Comparison of ENCODE assay signal across 8 mouse cellular contexts in genomic region chr2:77817357-77817894, GRCm38 (mm10). TPM values are rescaled to one million over a fixed set of nuclear protein-coding genes. Genes with fewer than 3 reads are reported as not detected.
A peak's percentile ranks its signal among the peaks of the same experiment; 100 is the strongest.
DNase-seq lines count a peak whose midpoint lies in the region; ATAC-seq and TF ChIP-seq lines count a peak whose summit lies in the region.

No protein-coding gene starts in this region.

- no peaks in the 10 kb centered on the region for H3K36me3 ChIP-seq in lung, embryonic 14.5 days (ENCODE audit: insufficient read depth)
- no peaks in the 10 kb centered on the region for H3K36me3 ChIP-seq in forebrain, embryonic 15.5 days

- peak overlapping the region; percentile 57 for H3K4me3 ChIP-seq in lung, embryonic 14.5 days (ENCODE audit: low read depth, low read length)
- H3K4me3 ChIP-seq in forebrain, embryonic 15.5 days, result peak overlapping the region; percentile 65
- H3K4me3 ChIP-seq in olfactory bulb, adult 2 months (ENCODE audit: insufficient read depth, low read depth, low read length), result peak overlapping the region; percentile 79

- no peaks in the 10 kb centered on the region for H3K4me1 ChIP-seq in lung, embryonic 14.5 days (ENCODE audit: insufficient read depth)
- H3K4me1 ChIP-seq in forebrain, embryonic 15.5 days, result peaks cover 15% of the 10 kb centered on the region
- H3K4me1 ChIP-seq in olfactory bulb, adult 2 months (ENCODE audit: control insufficient read depth, insufficient read depth, low read length), result peaks cover 6% of the 10 kb centered on the region; the same call in 1 of the 2 replicates

- no peak for TF ChIP-seq POLR2A in olfactory bulb, adult 2 months (IDR thresholded peaks at IDR 0.05; ENCODE audit: insufficient read depth, low read depth, low read length)

- no peak overlapping the region for H3K27ac ChIP-seq in lung, embryonic 14.5 days (ENCODE audit: low read depth)
- no peak overlapping the region for H3K27ac ChIP-seq in forebrain, embryonic 15.5 days (replicated peaks)
- H3K27ac ChIP-seq in olfactory bulb, adult 2 months (ENCODE audit: insufficient read depth, low read depth, low read length), result 0 out of 2 replicates have a peak overlapping the region, but pooled peaks have one; percentile 58

- no peaks in the 10 kb centered on the region for H3K9me3 ChIP-seq in lung, embryonic 14.5 days (ENCODE audit: low read depth, low read length)
- H3K9me3 ChIP-seq in forebrain, embryonic 15.5 days, result no peaks in the 10 kb centered on the region

- peak; percentile 19 for DNase-seq in lung, embryonic 14.5 days
- DNase-seq in lung, postnatal 36 days, result no peak
- peak; percentile 8 to 9 for DNase-seq in kidney, postnatal 36 days
- DNase-seq in spleen, postnatal 4 days (ENCODE audit: low spot score in 2 of 2), result no peak
- DNase-seq in spleen, postnatal 36 days (ENCODE audit: low spot score in 2 of 2), result no peak

- H3K27me3 ChIP-seq in lung, embryonic 14.5 days (ENCODE audit: insufficient read depth, low read length), result peaks cover 29% of the 10 kb centered on the region
- H3K27me3 ChIP-seq in forebrain, embryonic 15.5 days, result peaks cover 29% of the 10 kb centered on the region

- no peak overlapping the region for H3K9ac ChIP-seq in lung, embryonic 14.5 days
- H3K9ac ChIP-seq in forebrain, embryonic 15.5 days (replicated peaks), result peak overlapping the region; percentile 55; the same call in 1 of the 2 replicates

- TF ChIP-seq CTCF in lung, embryonic 14.5 days (IDR thresholded peaks at IDR 0.05; ENCODE audit: low read depth), result no peak
- no peak for TF ChIP-seq CTCF in olfactory bulb, adult 2 months (IDR thresholded peaks at IDR 0.05; ENCODE audit: insufficient read depth, low read depth, low read length)

- 16% methylated on average over 12 of the region's 12 CpGs for WGBS in lung, embryonic 14.5 days
- 29% methylated on average over 12 of the region's 12 CpGs for WGBS in forebrain, embryonic 15.5 days
- WGBS in olfactory bulb, adult 2 months, result 21% methylated on average over 12 of the region's 12 CpGs

- ATAC-seq in lung, embryonic 14.5 days (ENCODE audit: insufficient read depth), result no peak
- ATAC-seq in forebrain, embryonic 15.5 days (replicated peaks), result no peak
- ATAC-seq in erythroblast, adult 5-6 weeks (replicated peaks; ENCODE audit: low FRiP score, poor library complexity, severe bottlenecking), result no peak

- peak overlapping the region; percentile 100 for H3K4me2 ChIP-seq in lung, embryonic 14.5 days
- peak overlapping the region; percentile 98 for H3K4me2 ChIP-seq in forebrain, embryonic 15.5 days (replicated peaks)

RNA-seq across cellular contexts. Expression of gene Zfp385b, which starts 2.0 kb away (rescaled TPM):
- 4.4 and 5.6 TPM in 2 replicates for polyA plus RNA-seq in lung, embryonic 14.5 days (2014; fragmentation: Nextera tagmentation; extraction: Ambion mirVana)
- polyA plus RNA-seq in forebrain, embryonic 15.5 days (2015; fragmentation: Nextera tagmentation; extraction: Ambion mirVana), result 8.1 and 8.3 TPM in 2 replicates
- not detected in 2 replicates for polyA plus RNA-seq in olfactory bulb, adult 2 months (2012; ENCODE audit: insufficient read depth, insufficient read length, low replicate concordance, missing spikeins)
- not detected in 2 replicates for total RNA-seq in erythroblast, adult 5-6 weeks (2015; ENCODE audit: low replicate concordance)
- 3.5 TPM in 1 of 2 replicates, not detected in the other for total RNA-seq in erythroblast, adult 5-6 weeks (2017; ENCODE audit: low replicate concordance)

Comparison
In these comparisons a context has a peak if more than half of its experiments do, and no peak if none do; other contexts are left out.
1. DNase-seq: peak in lung, embryonic 14.5 days (single experiment) and kidney, postnatal 36 days (2 of 2); none in lung, postnatal 36 days (single experiment), spleen, postnatal 4 days (0 of 2) and spleen, postnatal 36 days (0 of 2).
2. Peak in every context shown above with its lines, with median percentiles within 50 percentile points of each other: H3K4me3 ChIP-seq.